Mouse (Mus musculus): ENCODE results near the gene Ypel1.

The Ypel1 gene

DNA sequence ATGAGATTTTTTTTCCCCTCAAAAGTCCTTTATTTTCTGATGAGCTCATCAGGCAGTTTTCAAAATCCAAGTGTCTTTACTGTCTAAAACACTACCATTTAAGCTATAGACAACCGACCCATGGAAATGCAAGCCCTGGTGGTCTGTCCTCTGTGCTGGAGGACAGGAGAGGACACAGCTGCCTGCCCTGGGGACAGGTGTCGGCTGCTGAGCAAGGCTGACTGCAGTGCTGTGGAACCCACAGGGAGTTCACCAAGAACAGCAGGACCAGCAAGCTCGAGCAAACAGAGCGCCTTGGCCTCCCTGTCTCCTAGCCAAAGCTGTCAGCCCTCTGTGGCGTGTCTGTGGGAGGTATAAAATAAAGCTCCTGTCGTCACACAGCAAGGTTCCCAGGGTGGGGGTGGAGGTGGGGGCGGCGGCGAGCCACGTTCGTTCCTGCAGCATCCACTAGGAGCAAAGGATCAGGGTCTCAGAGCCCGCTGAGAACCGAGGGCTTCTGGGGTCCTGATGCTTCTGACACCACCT, 17.2 kb downstream of the Ypel1 start:
- peak; percentile 76 for DNase-seq (ENCODE audit: low read depth, low spot score)

DNA sequence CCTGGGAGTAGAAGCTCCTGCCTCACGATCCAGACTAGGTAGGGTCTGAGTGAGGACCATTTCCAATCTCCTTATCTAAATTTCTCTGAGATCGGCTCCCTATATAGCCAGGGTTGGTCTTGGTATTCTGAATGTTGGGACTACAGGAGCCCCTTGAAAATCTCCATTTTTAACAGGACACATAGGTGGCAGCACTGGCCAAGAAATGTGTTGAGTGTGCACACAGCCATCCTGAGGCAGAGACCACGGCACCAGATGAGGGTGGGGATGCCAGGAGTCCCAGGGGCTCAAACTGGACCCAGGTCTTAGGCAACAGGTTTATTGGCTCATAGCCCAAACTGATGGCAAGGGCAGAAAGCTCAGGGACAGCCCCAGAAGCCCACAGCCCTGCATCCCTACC, 18.9 kb downstream of the Ypel1 start:
- DNase-seq (ENCODE audit: low read depth, low spot score) = no peak

DNA sequence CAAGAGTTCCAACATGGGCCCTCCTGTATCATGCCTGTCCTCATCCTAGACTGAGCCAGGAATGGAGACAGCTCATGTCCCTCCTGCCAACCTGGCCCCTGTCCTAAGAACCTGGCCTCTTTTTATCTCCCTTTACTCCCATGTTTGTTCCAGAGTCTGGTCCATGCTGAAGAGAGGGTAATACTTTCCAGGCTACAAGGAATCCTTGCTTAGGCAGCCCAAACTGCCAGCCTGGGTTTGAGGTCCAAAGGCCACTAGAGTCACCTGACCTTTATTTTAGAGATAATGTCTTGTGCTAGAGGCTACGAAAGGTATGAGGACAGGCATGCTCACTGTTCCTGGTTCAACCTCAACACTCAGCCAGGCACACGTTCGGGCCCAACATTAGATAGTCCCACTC, 27.4 kb downstream of the Ypel1 start:
- no peak for DNase-seq (ENCODE audit: low read depth, low spot score)

DNA sequence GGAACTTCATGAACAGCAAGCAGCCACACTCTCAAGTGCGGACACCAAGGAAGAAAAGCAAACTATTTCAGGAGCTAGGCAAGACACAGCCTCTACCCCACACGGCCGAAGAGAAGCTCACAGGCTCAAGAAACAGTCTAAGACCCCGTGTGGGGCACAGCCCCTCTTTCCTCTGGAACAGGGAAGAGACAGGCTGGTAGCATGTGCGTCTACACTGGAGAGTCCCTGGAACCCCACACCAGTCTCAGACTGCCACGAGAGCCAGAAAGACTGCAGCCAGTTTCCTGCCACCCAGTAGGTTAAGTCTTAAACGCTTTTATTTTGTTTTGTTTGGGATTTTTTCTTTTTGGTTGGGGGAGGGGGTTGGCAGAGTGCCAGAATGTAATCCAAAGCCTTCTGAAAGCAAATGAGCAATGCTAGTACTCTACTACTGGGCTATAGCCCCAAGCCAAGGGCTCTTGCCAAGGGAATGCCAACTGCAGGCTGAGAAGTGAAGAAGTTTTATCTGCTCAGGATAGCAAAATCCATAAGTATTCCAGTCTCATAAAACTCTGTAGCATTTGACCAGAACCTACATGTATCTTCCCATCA, 33.2 kb downstream of the Ypel1 start:
- no peak for DNase-seq (ENCODE audit: low read depth, low spot score)

DNA sequence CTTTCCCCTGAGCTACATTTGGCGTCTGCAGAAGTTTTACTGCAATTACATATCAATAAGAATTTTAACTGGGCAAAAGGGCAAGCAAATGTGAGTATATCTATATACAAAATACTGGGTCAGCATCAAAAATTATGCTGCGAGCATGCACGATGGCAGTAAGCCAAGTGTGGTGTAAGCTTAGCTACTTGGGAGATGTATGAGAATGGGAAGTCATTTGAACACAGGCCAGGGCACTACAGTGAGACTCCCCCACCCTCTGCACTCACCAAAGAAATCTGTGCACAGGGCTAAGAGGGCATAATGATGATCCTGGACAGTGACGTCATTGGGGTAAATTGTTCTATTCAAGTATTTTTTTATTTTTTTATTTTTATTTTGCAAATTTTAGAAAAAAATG, 35.1 kb downstream of the Ypel1 start:
- DNase-seq (ENCODE audit: low read depth, low spot score) = no peak

DNA sequence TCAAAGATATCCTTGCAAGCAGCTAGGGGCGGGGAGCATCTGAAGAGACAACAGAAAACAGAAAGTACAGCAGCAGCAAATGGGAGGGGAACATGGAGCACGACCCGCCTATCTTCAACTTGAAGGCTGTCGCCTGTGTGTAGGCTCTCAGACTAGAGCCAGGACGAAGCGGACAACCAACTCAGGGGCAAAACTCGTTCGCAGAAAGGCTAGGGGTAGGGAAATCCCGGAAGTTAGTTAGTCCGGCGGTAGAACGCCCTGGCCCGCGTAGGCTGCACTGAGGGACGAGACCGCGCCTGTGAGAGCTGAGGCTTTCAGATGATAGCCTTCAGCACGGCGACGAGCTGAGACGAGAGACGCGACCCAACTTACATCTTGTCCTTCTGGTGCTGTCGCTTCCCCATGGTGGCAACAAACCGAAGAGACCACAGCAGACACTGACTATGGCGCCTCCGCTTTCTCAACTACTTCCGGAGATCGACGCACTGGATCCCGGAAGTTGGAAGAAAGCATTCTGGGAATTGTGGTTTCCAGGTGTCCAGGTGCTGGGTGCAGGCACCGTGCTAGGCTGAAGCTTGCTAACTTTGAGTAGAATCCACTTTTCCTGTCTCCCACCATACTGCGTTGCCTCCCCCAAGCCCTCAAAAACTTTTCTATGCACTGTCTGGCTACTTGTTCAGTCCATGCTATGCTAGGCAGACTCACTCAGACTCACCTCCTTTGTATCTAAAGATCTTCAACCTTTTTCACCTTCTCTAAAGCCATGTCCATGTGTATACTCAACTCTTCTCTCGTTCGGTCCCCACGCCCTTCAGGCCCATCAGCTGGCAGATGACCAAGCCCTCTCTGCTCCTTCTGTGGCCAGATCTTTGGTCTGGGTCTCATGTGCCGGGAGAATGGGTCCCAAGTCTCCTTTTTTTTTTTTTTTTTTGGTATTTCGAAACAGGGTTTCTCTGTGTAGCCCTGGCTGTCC, 41.6 kb downstream of the Ypel1 start, which contains the start of gene Ppil2:
TSS of gene Ppil2 (minus strand) at position 487 of the 973 bp plus-strand sequence.
- DNase-seq (ENCODE audit: low read depth, low spot score) = peak; percentile 92

DNA sequence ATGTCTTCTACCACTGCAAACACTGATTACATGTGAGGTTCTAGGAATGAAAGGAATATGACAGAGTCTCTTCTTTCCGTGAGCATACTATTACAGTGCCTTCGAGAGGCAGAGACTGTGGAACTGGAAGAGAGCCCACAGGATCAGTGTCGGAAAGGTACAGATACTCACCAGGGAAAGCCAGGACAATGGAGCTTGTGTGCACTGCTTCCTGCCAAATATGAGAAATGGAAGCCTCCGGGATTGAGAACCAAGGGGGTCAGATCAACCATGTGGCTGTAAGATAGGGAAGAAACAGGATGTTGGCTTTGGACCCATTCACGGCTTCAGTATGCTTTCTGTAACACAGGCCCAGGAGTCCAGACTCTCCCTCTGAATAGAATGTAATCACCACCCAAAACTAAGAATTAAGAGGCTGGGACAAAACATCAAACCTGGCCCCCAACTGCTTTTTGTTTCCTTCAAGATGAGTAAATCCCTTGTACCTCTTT, 47.9 kb downstream of the Ypel1 start:
- DNase-seq (ENCODE audit: low read depth, low spot score) = no peak

DNA sequence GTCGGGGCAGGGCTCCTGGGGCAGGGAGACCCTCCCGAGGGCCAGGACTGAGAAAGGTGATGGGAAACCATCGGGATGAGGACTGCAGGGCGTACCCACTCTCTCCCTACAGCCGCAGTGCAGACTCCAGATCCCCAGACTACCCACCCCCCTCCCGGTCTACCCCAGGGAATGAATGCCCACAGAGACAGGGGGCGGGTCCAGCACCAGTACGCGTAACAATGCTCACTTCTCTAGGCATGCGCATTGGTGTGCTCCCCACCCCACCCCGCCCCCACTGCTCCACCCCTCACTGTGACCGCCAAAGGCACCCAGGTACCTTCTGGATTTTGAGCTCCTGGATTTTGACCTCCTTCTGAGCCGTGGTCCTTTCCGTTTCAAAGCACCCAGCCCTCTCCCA, 52.1 kb downstream of the Ypel1 start:
- DNase-seq (ENCODE audit: low read depth, low spot score) = no peak

DNA sequence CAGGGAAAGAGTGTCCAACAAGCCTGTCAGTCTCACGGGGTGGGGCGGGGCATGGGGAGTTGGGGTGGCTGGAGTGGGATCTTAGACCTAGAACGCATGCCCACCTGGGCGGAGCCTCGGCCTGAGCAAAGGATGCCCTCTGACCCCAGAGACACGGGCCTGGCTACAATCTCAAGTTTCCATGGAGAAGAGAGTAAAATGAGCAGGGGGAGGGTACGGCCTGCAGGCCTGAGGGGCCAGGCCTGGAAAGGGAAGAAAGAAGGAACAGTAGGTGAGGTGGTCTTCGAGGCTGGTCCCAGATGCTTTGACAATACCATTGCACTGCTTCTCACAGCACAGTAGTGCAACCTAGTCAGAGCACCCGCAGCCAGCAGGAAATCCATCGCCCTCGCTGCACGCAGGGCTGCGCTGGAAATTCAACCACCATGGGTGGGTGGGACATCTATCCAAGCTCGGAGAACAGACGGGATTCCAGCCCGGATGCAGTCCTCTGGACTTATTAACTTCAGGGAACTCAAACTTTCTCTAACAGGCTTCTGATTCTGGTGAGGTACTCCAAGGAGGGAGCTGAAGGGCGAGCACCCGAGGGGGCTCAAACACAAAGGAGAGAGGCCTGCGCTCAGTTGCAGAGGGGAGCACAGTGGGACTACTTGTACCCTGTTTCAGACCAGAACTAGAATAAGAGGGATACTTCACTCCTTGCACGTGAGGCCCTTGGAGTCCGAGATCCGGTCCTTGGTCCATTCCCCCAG, 54.8 kb downstream of the Ypel1 start:
- no peak for DNase-seq (ENCODE audit: low read depth, low spot score)

DNA sequence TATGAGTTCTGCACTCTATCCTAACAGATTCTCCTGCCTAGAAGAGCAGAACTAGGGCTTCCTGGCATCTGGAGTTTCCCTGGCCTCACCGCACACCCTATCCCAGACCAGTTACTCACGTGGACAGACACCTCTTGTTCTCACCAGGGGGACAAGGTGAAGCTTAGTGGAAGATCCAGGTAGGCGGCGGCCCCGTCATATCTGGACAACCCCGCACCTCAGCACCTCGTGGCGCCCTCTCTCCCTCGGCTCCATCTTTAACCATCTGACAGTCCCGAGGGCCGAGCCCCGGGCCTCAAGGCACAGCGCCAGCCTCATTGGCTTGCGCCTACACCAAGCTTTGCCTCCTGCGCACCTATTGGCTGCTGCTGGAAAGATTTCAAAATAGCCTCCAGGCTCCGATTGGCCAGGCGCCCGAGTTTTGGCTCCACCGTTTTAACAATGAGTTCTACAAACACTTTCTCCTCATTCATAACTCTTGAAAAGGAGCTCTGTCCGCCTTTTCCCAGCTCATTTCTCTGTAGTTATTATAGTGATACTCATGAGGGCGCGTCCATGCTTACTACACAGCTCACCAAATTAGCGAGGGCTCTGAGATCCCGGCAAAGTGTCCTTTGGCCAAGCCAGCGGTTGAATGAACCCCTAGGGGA, 55.5 kb downstream of the Ypel1 start, which contains the start of gene 2610318N02Rik:
TSS of gene 2610318N02Rik (minus strand) at position 297 of the 650 bp plus-strand sequence.
- peak; percentile 84 for DNase-seq (ENCODE audit: low read depth, low spot score)

DNA sequence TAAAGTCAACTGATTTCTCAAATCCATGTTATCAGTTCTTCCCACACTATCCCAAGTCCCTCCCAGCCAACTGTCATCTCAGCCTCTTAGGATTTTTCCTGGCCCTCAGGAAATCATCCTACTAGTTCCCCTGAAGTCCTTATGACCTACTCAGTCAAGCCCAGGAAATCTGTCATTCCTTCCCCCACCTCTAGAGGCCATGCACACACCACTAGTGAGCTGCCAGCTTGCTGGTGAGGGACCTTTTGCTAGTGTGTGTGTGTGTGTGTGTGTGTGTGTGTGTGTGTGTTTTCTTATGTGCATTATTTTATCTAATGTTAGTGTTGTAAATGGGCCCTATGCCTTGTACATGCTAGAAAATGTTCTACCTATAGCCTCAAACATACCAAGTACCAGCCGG, 57.8 kb downstream of the Ypel1 start:
- peak; percentile 76 for DNase-seq (ENCODE audit: low read depth, low spot score)

DNA sequence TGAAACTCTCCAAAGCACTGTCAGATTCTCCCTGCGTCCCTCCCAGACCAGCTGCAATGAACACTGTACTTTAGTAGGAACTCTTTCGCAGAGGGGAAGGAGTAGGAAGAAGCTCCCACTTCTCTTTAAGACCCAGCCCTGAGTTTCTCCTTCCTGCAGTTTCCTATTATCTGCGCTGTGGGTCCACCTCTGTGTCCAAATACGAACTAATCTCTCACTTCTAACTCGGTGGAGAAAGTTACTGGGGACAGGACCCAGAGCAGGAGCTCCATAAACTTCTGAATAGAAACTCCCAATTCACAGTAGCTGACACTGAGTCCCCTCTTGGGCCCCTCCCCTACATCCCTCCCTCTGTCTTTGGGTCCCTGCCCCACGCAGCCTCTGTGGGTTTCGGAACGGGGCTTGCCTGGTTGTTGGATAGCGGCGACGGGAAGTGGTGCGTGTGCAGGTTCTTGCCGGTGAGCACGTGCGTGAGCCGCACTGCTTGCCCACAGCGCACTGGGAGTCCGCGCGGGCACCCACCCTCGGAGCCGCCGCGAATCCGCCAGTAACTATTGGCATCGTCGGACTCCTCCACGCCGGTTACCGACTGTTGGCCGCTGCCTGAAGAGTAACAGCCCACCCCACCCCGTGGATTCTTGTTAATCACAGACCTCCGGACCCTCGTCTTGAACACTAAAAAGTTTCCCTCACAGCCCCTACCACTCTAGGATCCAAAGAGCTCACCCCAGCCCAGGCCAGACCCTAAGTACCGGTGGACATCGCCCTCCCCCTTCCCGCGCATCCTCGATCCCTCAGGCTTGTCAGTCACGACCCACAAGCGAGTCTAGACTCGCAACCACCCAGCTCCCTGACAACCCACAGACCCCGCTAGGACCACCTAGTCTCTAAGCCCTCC, 61.9 kb downstream of the Ypel1 start:
- peak; percentile 12 for DNase-seq (ENCODE audit: low read depth, low spot score)

DNA sequence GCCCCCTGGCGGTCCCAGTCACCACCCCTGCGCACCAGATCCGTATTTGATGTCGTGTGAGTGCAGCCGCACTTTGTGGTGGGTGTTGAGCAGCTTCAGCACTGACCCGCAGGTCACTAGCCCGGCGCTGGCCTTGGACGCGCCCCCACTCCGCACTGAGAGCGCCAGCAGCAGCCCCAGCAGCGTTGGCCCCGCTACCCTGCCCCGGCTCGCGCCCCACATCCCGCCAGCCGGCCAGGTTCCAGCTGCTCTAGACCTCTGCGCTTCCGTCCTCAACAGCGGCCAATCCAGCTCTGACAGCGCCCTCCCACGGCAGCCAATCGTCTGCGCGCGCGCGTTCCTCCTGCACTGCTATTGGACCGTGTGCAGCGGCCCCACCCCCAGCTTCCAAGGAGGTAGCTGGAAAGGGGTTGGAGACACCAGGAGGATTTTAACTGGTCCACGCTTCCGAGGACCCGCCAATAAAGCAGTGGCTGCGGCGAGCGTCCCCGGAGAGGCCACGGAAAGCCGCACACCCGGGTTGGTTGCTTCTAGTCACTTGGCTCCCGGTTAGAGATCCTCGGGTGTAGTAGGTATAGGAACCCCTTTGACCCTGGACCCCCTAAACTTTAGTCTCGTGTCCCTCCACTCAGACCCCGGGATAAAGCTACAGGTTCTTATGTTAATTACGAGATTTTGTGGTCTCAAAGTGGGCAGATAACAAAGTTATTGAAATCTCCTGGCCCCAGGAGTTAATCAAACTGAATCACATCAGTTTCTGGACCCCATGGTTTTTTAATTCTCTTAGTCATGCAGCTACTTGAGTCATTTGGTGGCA, 62.8 kb downstream of the Ypel1 start, which contains the start of gene Sdf2l1:
TSS of gene Sdf2l1 (minus strand) at position 295 of the 817 bp plus-strand sequence.
- peak; percentile 99 for DNase-seq (ENCODE audit: low read depth, low spot score)

DNA sequence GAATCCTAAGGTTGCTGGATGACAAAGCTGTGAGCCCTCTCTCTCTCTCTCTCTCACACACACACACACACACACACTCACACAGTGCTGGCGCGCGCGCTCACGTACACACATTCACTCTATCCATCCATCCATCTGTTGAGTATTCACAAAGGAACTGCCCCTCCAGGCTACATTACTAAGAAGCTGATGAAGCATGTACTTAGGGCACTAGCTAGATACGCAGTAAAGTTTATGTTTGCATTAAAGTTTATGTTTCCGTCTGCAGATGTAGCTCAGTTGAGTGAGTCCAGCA, 63.4 kb downstream of the Ypel1 start:
- DNase-seq (ENCODE audit: low read depth, low spot score) = peak; percentile 37

All from brain, adult 2 months (tissue).